Comparison of ENCODE assay signal across 12 mouse cellular contexts in the genomic region with DNA sequence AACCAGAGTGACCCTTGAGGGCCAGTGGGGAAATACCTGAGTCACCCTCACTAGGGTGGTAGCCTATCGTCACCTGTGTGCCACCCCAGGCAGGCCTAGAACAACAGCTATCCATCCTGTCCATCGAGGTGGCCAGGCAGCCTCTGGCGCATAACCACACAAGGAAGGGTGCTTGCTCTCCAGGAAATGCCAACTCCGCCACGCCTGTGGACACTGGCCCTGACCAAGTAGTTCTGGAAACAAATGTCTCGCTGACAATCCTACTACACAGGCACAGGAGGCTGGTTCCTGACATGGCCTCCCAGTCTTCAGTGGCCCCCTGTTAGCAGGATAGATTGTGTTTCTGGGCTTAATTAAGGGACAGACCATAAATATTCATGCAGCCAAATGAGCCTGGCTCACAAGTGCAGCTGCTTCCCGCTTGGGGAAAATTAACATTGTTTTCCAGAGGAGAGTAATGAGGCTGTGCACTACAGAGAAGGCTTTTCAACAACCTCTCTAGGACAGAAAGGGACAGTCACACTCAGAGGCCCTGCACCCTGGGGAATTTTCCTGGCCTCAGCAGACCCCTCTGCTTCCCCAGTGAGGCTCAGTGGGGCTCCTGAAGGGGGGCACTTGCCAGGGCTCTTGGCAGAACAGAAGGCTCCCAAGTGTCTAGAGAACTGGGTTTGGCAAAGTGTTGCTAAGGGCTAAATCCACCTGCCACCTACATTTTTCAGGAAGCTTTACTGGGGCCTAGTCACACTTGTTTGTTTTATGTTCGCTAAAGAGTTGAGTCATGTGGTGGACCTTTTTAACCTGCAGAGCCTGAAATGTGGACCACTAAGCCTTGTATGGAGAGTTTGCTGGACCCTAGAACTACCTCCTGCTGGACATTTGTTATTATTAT.
DNase-seq lines count a peak whose midpoint lies in the region; ATAC-seq and TF ChIP-seq lines count a peak whose summit lies in the region.
"Had no signal": no experiment of that assay in that cellular context is flagged by ENCODE, and none has a peak within 500 bp of the region (broad histone marks: within the 10 kb centered on the region; RNA-seq: fewer than 3 reads in every experiment).

No protein-coding gene starts in this region.

- H3K27me3 ChIP-seq in megakaryocyte, embryonic 14.5 days (replicated peaks), result peaks cover 7% of the 10 kb centered on the region
- H3K27me3 ChIP-seq in intestine, postnatal 0 days (replicated peaks; ENCODE audit: control insufficient read depth, insufficient read depth, low read length), result no peaks in the 10 kb centered on the region
- H3K27me3 ChIP-seq in stomach, postnatal 0 days (ENCODE audit: control insufficient read depth, insufficient read depth, low read length), result no peaks in the 10 kb centered on the region

- H3K4me2 ChIP-seq in intestine, postnatal 0 days (replicated peaks; ENCODE audit: low read depth), result no peak overlapping the region
- H3K4me2 ChIP-seq in stomach, postnatal 0 days (replicated peaks; ENCODE audit: low read depth), result no peak overlapping the region
- H3K4me2 ChIP-seq: liver, embryonic 15.5 days had no signal

- peaks cover 37% of the 10 kb centered on the region for H3K4me1 ChIP-seq in megakaryocyte, embryonic 14.5 days
- 0 out of 2 replicates have a peak, but pooled peaks cover 5% of the 10 kb centered on the region for H3K4me1 ChIP-seq in intestine, postnatal 0 days (replicated peaks; ENCODE audit: control insufficient read depth, insufficient read depth, low read length)
- no peaks in the 10 kb centered on the region for H3K4me1 ChIP-seq in stomach, postnatal 0 days (replicated peaks; ENCODE audit: control insufficient read depth, insufficient read depth)
- H3K4me1 ChIP-seq: liver, embryonic 15.5 days had no signal

- no peak for DNase-seq in frontal cortex, postnatal 14 days (ENCODE audit: low spot score in 2 of 2)
- DNase-seq in stomach, postnatal 0 days (ENCODE audit: low spot score), result peak; percentile 51
- DNase-seq in frontal cortex, postnatal 25 days (ENCODE audit: low spot score in 2 of 2), result no peak
- DNase-seq in urinary bladder, postnatal 25 days (ENCODE audit: low spot score), result no peak
- DNase-seq: adrenal gland, adult 8-10 months; cerebellum, adult 2 months; heart, adult 18-20 months had no signal

- peak; percentile 74 for ATAC-seq in frontal cortex, adult (ENCODE audit: low TSS enrichment)
- ATAC-seq in megakaryocyte, adult 5-6 weeks (ENCODE audit: poor library complexity, severe bottlenecking), result no peak
- ATAC-seq in intestine, postnatal 0 days, result 0 out of 2 replicates have a peak, but pooled peaks have one; percentile 20
- ATAC-seq in stomach, postnatal 0 days (ENCODE audit: low FRiP score, low TSS enrichment), result peak; percentile 77

- H3K4me3 ChIP-seq in megakaryocyte, embryonic 14.5 days (replicated peaks), result peak overlapping the region; percentile 20
- no peak overlapping the region for H3K4me3 ChIP-seq in intestine, postnatal 0 days (ENCODE audit: low read depth, low read length)
- no peak overlapping the region for H3K4me3 ChIP-seq in stomach, postnatal 0 days (ENCODE audit: low read depth, low read length)
- H3K4me3 ChIP-seq: liver, embryonic 15.5 days had no signal

- TF ChIP-seq CTCF in intestine, postnatal 0 days (IDR thresholded peaks at IDR 0.05; ENCODE audit: low read depth), result no peak
- TF ChIP-seq CTCF in stomach, postnatal 0 days (IDR thresholded peaks at IDR 0.05; ENCODE audit: low read depth), result no peak

- 57% methylated on average over 8 of the region's 8 CpGs for WGBS in intestine, postnatal 0 days
- 74% methylated on average over 8 of the region's 8 CpGs for WGBS in stomach, postnatal 0 days

- TF ChIP-seq EP300 in stomach, postnatal 0 days (optimal IDR thresholded peaks at IDR 0.05), result no peak

- no peaks in the 10 kb centered on the region for H3K9me3 ChIP-seq in megakaryocyte, embryonic 14.5 days
- no peaks in the 10 kb centered on the region for H3K9me3 ChIP-seq in intestine, postnatal 0 days (ENCODE audit: control insufficient read depth)
- no peaks in the 10 kb centered on the region for H3K9me3 ChIP-seq in stomach, postnatal 0 days (ENCODE audit: control insufficient read depth, low read length)
- H3K9me3 ChIP-seq: liver, embryonic 15.5 days had no signal

- H3K27ac ChIP-seq in intestine, postnatal 0 days (ENCODE audit: low read depth, low read length), result peak overlapping the region; percentile 46; the same call in 1 of the 2 replicates
- H3K27ac ChIP-seq in stomach, postnatal 0 days (replicated peaks), result no peak overlapping the region
- H3K27ac ChIP-seq: liver, embryonic 15.5 days had no signal

- no peaks in the 10 kb centered on the region for H3K36me3 ChIP-seq in megakaryocyte, embryonic 14.5 days (replicated peaks; ENCODE audit: low read length)
- H3K36me3 ChIP-seq in intestine, postnatal 0 days (ENCODE audit: control insufficient read depth, insufficient read depth), result no peaks in the 10 kb centered on the region
- no peaks in the 10 kb centered on the region for H3K36me3 ChIP-seq in stomach, postnatal 0 days (ENCODE audit: control insufficient read depth, insufficient read depth, low read length)
- H3K36me3 ChIP-seq: liver, embryonic 15.5 days had no signal

- no peak overlapping the region for H3K9ac ChIP-seq in intestine, postnatal 0 days (ENCODE audit: low read depth, low read length)
- H3K9ac ChIP-seq in stomach, postnatal 0 days (ENCODE audit: low read length), result 0 out of 2 replicates have a peak overlapping the region, but pooled peaks have one; percentile 23
- H3K9ac ChIP-seq: liver, embryonic 15.5 days had no signal
